Mouse (Mus musculus) bone marrow macrophage, adult 2 months (primary cell): Measurements from ENCODE around the gene Tcf20.

Source experiments
- CTCF ChIP-seq: IDR thresholded peaks from 2 replicates; pipeline ENCODE4 v1.5.1; 2012; ENCODE audit warnings: low read depth, mild to moderate bottlenecking, low read length, moderate library complexity
- POLR2A ChIP-seq: IDR thresholded peaks from 2 replicates; pipeline ENCODE4 v1.6.1; 2012; ENCODE audit warnings: mild to moderate bottlenecking, low read depth, low read length, borderline replicate concordance

DNA sequence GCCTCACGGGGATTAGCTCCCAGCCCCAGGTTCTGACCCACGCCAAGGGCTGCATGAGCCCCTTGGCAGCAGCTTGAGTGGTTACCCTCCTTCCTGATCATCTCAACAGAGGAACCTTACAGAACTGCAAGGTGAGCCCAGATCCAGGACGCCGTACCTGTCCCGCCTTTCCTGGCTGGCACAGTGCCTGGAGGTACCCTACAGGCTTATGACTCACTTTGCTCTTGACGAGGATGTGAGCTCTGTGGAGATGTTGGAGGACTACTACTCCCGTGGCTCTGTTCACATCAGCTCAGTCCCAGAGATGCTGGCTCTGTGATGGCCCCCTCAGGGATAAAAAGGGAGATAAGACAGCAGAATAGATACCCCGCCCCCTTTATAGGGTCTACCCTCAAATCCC lies 32.4 kb downstream of the Tcf20 start:
- TF ChIP-seq POLR2A (no peak), CTCF (no peak)
